In genomic region chr12:8522711-8523110, GRCm38 (mm10) we compare ENCODE assay signal across 26 mouse cellular contexts. TPM values are rescaled to one million over a fixed set of nuclear protein-coding genes. Genes with fewer than 3 reads are reported as not detected.
DNase-seq lines count a peak whose midpoint lies in the region; ATAC-seq and TF ChIP-seq lines count a peak whose summit lies in the region.
"Had no signal": no experiment of that assay in that cellular context is flagged by ENCODE, and none has a peak within 500 bp of the region (broad histone marks: within the 10 kb centered on the region; RNA-seq: fewer than 3 reads in every experiment).

No protein-coding gene starts in this region.

- no peak for TF ChIP-seq RAD21 in MEL (IDR thresholded peaks at IDR 0.05; ENCODE audit: low read depth, low read length)

- 77% methylated on average over 2 of the region's 2 CpGs for WGBS in heart, embryonic 10.5 days
- 50% methylated on average over 2 of the region's 2 CpGs for WGBS in heart, embryonic 16.5 days
- WGBS in limb, embryonic 10.5 days = 100% methylated on average over 2 of the region's 2 CpGs

- no peak for DNase-seq in heart, embryonic 10.5 days (ENCODE audit: low spot score)
- DNase-seq in heart, postnatal 4 days = no peak
- DNase-seq in heart, adult 9 months (ENCODE audit: low spot score in 2 of 2) = no peak
- peak; percentile 19 for DNase-seq in MEL (ENCODE audit: low read depth, low spot score)
- no peak for DNase-seq in limb, embryonic 10.5 days (ENCODE audit: low spot score)
- DNase-seq in spleen, adult 12 weeks (ENCODE audit: low spot score) = no peak
- DNase-seq: adrenal gland, adult 2 months; adrenal gland, postnatal 36 days; cerebellum, adult 2 months; cerebellum, postnatal 14 days; gastrocnemius, postnatal 14 days; kidney, adult 9 months; kidney, postnatal 10 days; layer of hippocampus, adult 9-11 months; liver; lung, adult 2 months; right cerebral cortex, postnatal 4 days; thymus, adult 2 months; thymus, postnatal 36 days had no signal

- no peak for ATAC-seq in heart, embryonic 16.5 days (replicated peaks; ENCODE audit: extremely low read depth, insufficient read depth, low FRiP score)
- ATAC-seq: intestine, postnatal 0 days had no signal

- no peak for TF ChIP-seq CTCF in MEL (IDR thresholded peaks at IDR 0.05 in 2 of 3, conservative IDR thresholded peaks at IDR 0.05 in 1 of 3; ENCODE audit: control insufficient read depth in 1 of 3, insufficient read depth in 1 of 3, low read depth in 2 of 3, low read length in 3 of 3, poor library complexity in 1 of 3, severe bottlenecking in 1 of 3)

- H3K27ac ChIP-seq in heart, embryonic 10.5 days = 0 out of 2 replicates have a peak overlapping the region, but pooled peaks have one; percentile 32
- peak overlapping the region; percentile 95; the same call in 1 of the 2 replicates for H3K27ac ChIP-seq in heart, embryonic 16.5 days (ENCODE audit: low read length)
- H3K27ac ChIP-seq in MEL (ENCODE audit: control insufficient read depth, low read depth, low read length) = no peak overlapping the region
- peak overlapping the region; percentile 14; the same call in 1 of the 2 replicates for H3K27ac ChIP-seq in limb, embryonic 10.5 days
- H3K27ac ChIP-seq: hindbrain, embryonic 14.5 days; liver, embryonic 14.5 days; neural tube, embryonic 13.5 days had no signal

- H3K9me3 ChIP-seq in heart, embryonic 10.5 days = no peaks in the 10 kb centered on the region
- no peaks in the 10 kb centered on the region for H3K9me3 ChIP-seq in heart, embryonic 16.5 days (replicated peaks; ENCODE audit: control insufficient read depth, low read length)
- no peaks in the 10 kb centered on the region for H3K9me3 ChIP-seq in MEL (replicated peaks; ENCODE audit: insufficient read depth, low read length)
- H3K9me3 ChIP-seq in limb, embryonic 10.5 days (replicated peaks) = no peaks in the 10 kb centered on the region
- H3K9me3 ChIP-seq: neural tube, embryonic 13.5 days had no signal

- H3K4me1 ChIP-seq in heart, embryonic 10.5 days = peaks cover 40% of the 10 kb centered on the region
- H3K4me1 ChIP-seq in heart, embryonic 16.5 days (ENCODE audit: control insufficient read depth, insufficient read depth, low read length) = peaks cover 33% of the 10 kb centered on the region
- peaks cover 4 to 17% of the 10 kb centered on the region in 2 experiments; a peak in 3 of 4 replicates for H3K4me1 ChIP-seq in MEL (ENCODE audit: control insufficient read depth in 1 of 2, insufficient read depth in 2 of 2, low read length in 2 of 2)
- H3K4me1 ChIP-seq in limb, embryonic 10.5 days = peaks cover 18% of the 10 kb centered on the region
- H3K4me1 ChIP-seq: neural tube, embryonic 13.5 days had no signal

- H3K4me2 ChIP-seq in heart, embryonic 16.5 days (ENCODE audit: low read depth, low read length) = no peak overlapping the region
- H3K4me2 ChIP-seq: hindbrain, embryonic 14.5 days; midbrain, embryonic 11.5 days; neural tube, embryonic 13.5 days had no signal

- H3K27me3 ChIP-seq in heart, embryonic 10.5 days (ENCODE audit: insufficient read depth, poor library complexity, severe bottlenecking) = no peaks in the 10 kb centered on the region
- no peaks in the 10 kb centered on the region for H3K27me3 ChIP-seq in heart, embryonic 16.5 days (ENCODE audit: control insufficient read depth, insufficient read depth, low read length)
- no peaks in the 10 kb centered on the region for H3K27me3 ChIP-seq in MEL (ENCODE audit: control insufficient read depth in 1 of 2, insufficient read depth in 2 of 2, low read length in 2 of 2)
- no peaks in the 10 kb centered on the region for H3K27me3 ChIP-seq in limb, embryonic 10.5 days (ENCODE audit: low read depth, poor library complexity, severe bottlenecking)
- H3K27me3 ChIP-seq: neural tube, embryonic 13.5 days had no signal

- H3K36me3 ChIP-seq in heart, embryonic 10.5 days = no peaks in the 10 kb centered on the region
- H3K36me3 ChIP-seq in heart, embryonic 16.5 days (ENCODE audit: control insufficient read depth, insufficient read depth) = no peaks in the 10 kb centered on the region
- H3K36me3 ChIP-seq in MEL (ENCODE audit: control insufficient read depth in 1 of 2, insufficient read depth in 2 of 2, low read length in 2 of 2) = peaks cover 0 to 10% of the 10 kb centered on the region in 2 experiments; a peak in 2 of 4 replicates
- H3K36me3 ChIP-seq in limb, embryonic 10.5 days = no peaks in the 10 kb centered on the region
- H3K36me3 ChIP-seq: neural tube, embryonic 13.5 days had no signal

- H3K79me2 ChIP-seq in MEL (ENCODE audit: control insufficient read depth, insufficient read depth, low read length, poor library complexity) = no peaks in the 10 kb centered on the region

- TF ChIP-seq EP300 in MEL (IDR thresholded peaks at IDR 0.05; ENCODE audit: low read depth in 1 of 2, low read length in 2 of 2) = no peak

- no peak overlapping the region for H3K4me3 ChIP-seq in heart, embryonic 10.5 days
- no peak overlapping the region for H3K4me3 ChIP-seq in heart, embryonic 16.5 days (ENCODE audit: low read length)
- no peak overlapping the region for H3K4me3 ChIP-seq in MEL (ENCODE audit: control insufficient read depth in 1 of 2, insufficient read depth in 1 of 2, low read depth in 2 of 2, low read length in 2 of 2)
- H3K4me3 ChIP-seq in limb, embryonic 10.5 days = no peak overlapping the region
- H3K4me3 ChIP-seq: erythroblast, embryonic 14.5 days; neural tube, embryonic 13.5 days had no signal

- no peak overlapping the region for H3K9ac ChIP-seq in heart, embryonic 16.5 days (ENCODE audit: low read length)
- H3K9ac ChIP-seq in MEL (ENCODE audit: control insufficient read depth, low read depth, low read length, poor library complexity, severe bottlenecking) = no peak overlapping the region
- H3K9ac ChIP-seq: hindbrain, embryonic 14.5 days; liver, embryonic 14.5 days; neural tube, embryonic 13.5 days had no signal

- TF ChIP-seq POLR2A in MEL (IDR thresholded peaks at IDR 0.05; ENCODE audit: control insufficient read depth in 1 of 2, insufficient read depth in 1 of 2, low read depth in 1 of 2, low read length in 2 of 2, poor library complexity in 1 of 2) = no peak

TF ChIP-seq in MEL, 35 proteins besides CTCF, POLR2A, EP300 and RAD21:
- TF ChIP-seq MAX (IDR thresholded peaks at IDR 0.05; ENCODE audit: low read length) (no peak), SMC3 (IDR thresholded peaks at IDR 0.05; ENCODE audit: low read depth, low read length) (no peak), USF1 (IDR thresholded peaks at IDR 0.05; ENCODE audit: low read depth, low read length) (no peak), TAL1 (IDR thresholded peaks at IDR 0.05; ENCODE audit: low read length) (no peak), ZC3H11A (IDR thresholded peaks at IDR 0.05; ENCODE audit: low read depth, low read length) (no peak), MXI1 (IDR thresholded peaks at IDR 0.05; ENCODE audit: low read depth, low read length) (no peak), CHD2 (IDR thresholded peaks at IDR 0.05; ENCODE audit: low read length) (no peak), HCFC1 (IDR thresholded peaks at IDR 0.05; ENCODE audit: low read depth, low read length) (no peak), NELFE (IDR thresholded peaks at IDR 0.05; ENCODE audit: low read depth, low read length) (no peak), MYC (IDR thresholded peaks at IDR 0.05; ENCODE audit: low read depth, low read length) (no peak), CHD1 (IDR thresholded peaks at IDR 0.05; ENCODE audit: low read depth, low read length) (no peak), MAFK (IDR thresholded peaks at IDR 0.05; ENCODE audit: borderline replicate concordance, low read depth, low read length) (no peak), UBTF (IDR thresholded peaks at IDR 0.05; ENCODE audit: borderline replicate concordance, insufficient read depth, low read depth, low read length) (no peak), GATA1 (IDR thresholded peaks at IDR 0.05; ENCODE audit: low read depth, low read length) (no peak), TBP (IDR thresholded peaks at IDR 0.05; ENCODE audit: low read depth, low read length) (no peak)

RNA-seq across cellular contexts. Expression of gene Rhob, which starts 22.9 kb away (rescaled TPM):
- 33.7 and 42.1 TPM in 2 replicates for polyA plus RNA-seq in heart, embryonic 10.5 days (2016; fragmentation: Nextera tagmentation; extraction: Ambion mirVana)
- total RNA-seq in heart, postnatal 4 days (2021) = 100 to 1,000 TPM; 124 to 128 TPM
- polyA plus RNA-seq in heart, embryonic 16.5 days (2015; fragmentation: Nextera tagmentation; extraction: Ambion mirVana) = 38.5 and 39.3 TPM in 2 replicates
- total RNA-seq in MEL (2012; rRNA removed) = 1.4 and 1.8 TPM in 2 replicates
- 1 to 10 TPM in 1 of 2 experiments, not detected in 1; 6.0 TPM for polyA plus RNA-seq in MEL (2012; ENCODE audit: insufficient read depth in 1 of 2, insufficient read length in 2 of 2, low read depth in 1 of 2, low replicate concordance in 2 of 2, missing spikeins in 1 of 2)
- polyA plus RNA-seq in limb, embryonic 10.5 days (2016; fragmentation: Nextera tagmentation; extraction: Ambion mirVana) = 14.7 and 16.7 TPM in 2 replicates
